Mouse (Mus musculus): ENCODE data around the gene Hist1h2ak.

GRCm38 (mm10) chr13:21781639-21782038 is 28.0 kb upstream of the Hist1h2ak start:
- TF ChIP-seq EP300 (IDR thresholded peaks at IDR 0.05) (no peak), CTCF (IDR thresholded peaks at IDR 0.05) (no peak)

All from lung, postnatal 0 days (tissue).